Mouse (Mus musculus) cerebellum, adult 8-10 months (tissue): ENCODE data around the gene Inpp5f.

Experiments used
- DNase-seq: peaks from one replicate; pipeline ENCODE4 v3.0.0; 2022

Inpp5f gene

GRCm38 (mm10) chr7:128744684-128745485, 133.8 kb downstream of the Inpp5f start, which contains the start of gene Sec23ip:
Sec23ip (plus strand) TSS chr7:128744943.
- peak; percentile 97 for DNase-seq
